Mouse (Mus musculus) small intestine, adult 2 months (tissue): ENCODE results near the gene Tulp4.

Experiments
- CTCF ChIP-seq: fragments of 200-500 bp; IDR thresholded peaks from 2 replicates; pipeline ENCODE4 v1.5.1; 2012; ENCODE audit warnings: low read depth, mild to moderate bottlenecking, control low read depth, inconsistent platforms, low read length, moderate library complexity, mixed read lengths; ENCODE audit not compliant: insufficient replicate concordance, insufficient read length; ENCODE audit errors: extremely low read depth
- POLR2A ChIP-seq: fragments of 200-500 bp; IDR thresholded peaks from 2 replicates; pipeline ENCODE4 v1.6.1; 2012; ENCODE audit warnings: low read depth, mild to moderate bottlenecking, control low read depth, inconsistent platforms, low read length, moderate library complexity

GRCm38 (mm10) chr17:6182715-6183114 is 76.5 kb downstream of the Tulp4 start:
- no peak for TF ChIP-seq CTCF
- TF ChIP-seq POLR2A = no peak
